Mouse (Mus musculus) forebrain, embryonic 16.5 days (tissue): ENCODE data around the gene Ghrh. TPM values are rescaled to one million over a fixed set of nuclear protein-coding genes. Genes with fewer than 3 reads are reported as not detected.

Experiments used
- ATAC-seq: fragments of 200-750 bp; cut with Nextera tagmentation; 2 replicates; pipeline ENCODE4 v1.8.0; 2017; ENCODE audit warnings: mild to moderate bottlenecking, moderate library complexity
- H3K27ac ChIP-seq: fragments of 300-500 bp; sonication (generic); 2 replicates; pipeline ENCODE4 v1.5.1; 2014; ENCODE audit warnings: low read length, control low read depth
- H3K27me3 ChIP-seq: fragments of 300-500 bp; sonication (generic); replicated peaks from 2 replicates; pipeline ENCODE4 v1.6.1; 2014; ENCODE audit warnings: low read length; ENCODE audit not compliant: control insufficient read depth, insufficient read depth
- H3K36me3 ChIP-seq: fragments of 300-500 bp; sonication (generic); 2 replicates; pipeline ENCODE4 v1.6.1; 2014; ENCODE audit not compliant: control insufficient read depth, insufficient read depth
- H3K4me1 ChIP-seq: fragments of 300-500 bp; sonication (generic); replicated peaks from 2 replicates; pipeline ENCODE4 v1.6.1; 2014; ENCODE audit warnings: low read length; ENCODE audit not compliant: control insufficient read depth, insufficient read depth
- H3K4me2 ChIP-seq: fragments of 300-500 bp; sonication (generic); 2 replicates; pipeline ENCODE4 v1.6.1; 2014; ENCODE audit warnings: mild to moderate bottlenecking, low read length, control low read depth
- H3K4me3 ChIP-seq: fragments of 300-500 bp; sonication (generic); replicated peaks from 2 replicates; pipeline ENCODE4 v1.5.1; 2014; ENCODE audit warnings: mild to moderate bottlenecking, low read length, control low read depth
- H3K9ac ChIP-seq: fragments of 300-500 bp; sonication (generic); replicated peaks from 2 replicates; pipeline ENCODE4 v1.6.1; 2014; ENCODE audit warnings: low read depth, low read length, control low read depth
- H3K9me3 ChIP-seq: fragments of 300-500 bp; sonication (generic); 2 replicates; pipeline ENCODE4 v1.6.1; 2016; ENCODE audit warnings: low read length; ENCODE audit not compliant: control insufficient read depth
- WGBS: fragments of 180-500 bp; shearing (Covaris S2); extraction: QIAGEN DNeasy Blood & Tissue Kit; methylation state at CpG from one replicate; pipeline ENCODE4 v1.1.7; 2014; 5-methylcytosine and 5-hydroxymethylcytosine counted together
- polyA plus RNA-seq: library from polyadenylated mRNA; unstranded; fragments of >200 nt; fragmentation: Nextera tagmentation; extraction: Ambion mirVana; gene quantifications from 2 replicates; pipeline ENCODE4 v1.2.1, GENCODE M21; 2015

Gene Ghrh
- polyA plus RNA-seq, 1 experiment from 2014 or later = 0.80 TPM

- H3K27ac ChIP-seq = peak overlapping the region; percentile 54
- H3K9ac ChIP-seq = no peak overlapping the region
- peaks cover 14% of the 10 kb centered on the region for H3K36me3 ChIP-seq
- no peak overlapping the region for H3K4me3 ChIP-seq
- H3K4me2 ChIP-seq = no peak overlapping the region
- ATAC-seq = peak; percentile 52
- WGBS = 60% methylated on average over 7 of the region's 7 CpGs
- no peaks in the 10 kb centered on the region for H3K9me3 ChIP-seq
- H3K27me3 ChIP-seq = no peaks in the 10 kb centered on the region
- H3K4me1 ChIP-seq = peaks cover 31% of the 10 kb centered on the region
Measured at GRCm38 (mm10) chr2:157306091-157307032, 40.9 kb downstream of the Ghrh start.

- Histone ChIP-seq H3K4me3 (no peak overlapping the region), H3K9me3 (no peaks in the 10 kb centered on the region), H3K9ac (no peak overlapping the region), H3K36me3 (peaks cover 18% of the 10 kb centered on the region), H3K27me3 (no peaks in the 10 kb centered on the region), H3K4me1 (peaks cover 23% of the 10 kb centered on the region), H3K27ac (no peak overlapping the region), H3K4me2 (no peak overlapping the region)
- ATAC-seq = no peak
- 21% methylated on average over 9 of the region's 9 CpGs for WGBS
Measured at GRCm38 (mm10) chr2:157303096-157303495, 44.2 kb downstream of the Ghrh start.

- no peak overlapping the region for H3K4me3 ChIP-seq
- no peaks in the 10 kb centered on the region for H3K27me3 ChIP-seq
- H3K27ac ChIP-seq = no peak overlapping the region
- ATAC-seq = no peak
- no peaks in the 10 kb centered on the region for H3K9me3 ChIP-seq
- peaks cover 18% of the 10 kb centered on the region for H3K36me3 ChIP-seq
- H3K4me2 ChIP-seq = no peak overlapping the region
- no peak overlapping the region for H3K9ac ChIP-seq
- H3K4me1 ChIP-seq = peaks cover 16% of the 10 kb centered on the region
- WGBS = 94% methylated on average over 6 of the region's 6 CpGs
Measured at GRCm38 (mm10) chr2:157300051-157300450, 47.3 kb downstream of the Ghrh start.

GRCm38 (mm10) chr2:157296105-157296689 is 51.1 kb downstream of the Ghrh start:
- 35% methylated on average over 7 of the region's 7 CpGs for WGBS
- peaks cover 27% of the 10 kb centered on the region for H3K36me3 ChIP-seq
- H3K9me3 ChIP-seq = no peaks in the 10 kb centered on the region
- peak; percentile 67 for ATAC-seq
- H3K4me3 ChIP-seq = no peak overlapping the region
- H3K27ac ChIP-seq = peak overlapping the region; percentile 84
- no peaks in the 10 kb centered on the region for H3K27me3 ChIP-seq
- no peak overlapping the region for H3K9ac ChIP-seq
- no peak overlapping the region for H3K4me2 ChIP-seq
- H3K4me1 ChIP-seq = peaks cover 28% of the 10 kb centered on the region

GRCm38 (mm10) chr2:157292093-157292492 is 55.2 kb downstream of the Ghrh start:
- no peak overlapping the region for H3K4me3 ChIP-seq
- no peak overlapping the region for H3K4me2 ChIP-seq
- H3K9me3 ChIP-seq = no peaks in the 10 kb centered on the region
- H3K27me3 ChIP-seq = no peaks in the 10 kb centered on the region
- 3% methylated on average over 2 of the region's 2 CpGs for WGBS
- no peak overlapping the region for H3K9ac ChIP-seq
- H3K36me3 ChIP-seq = peaks cover 20% of the 10 kb centered on the region
- H3K4me1 ChIP-seq = peaks cover 23% of the 10 kb centered on the region
- ATAC-seq = no peak
- no peak overlapping the region for H3K27ac ChIP-seq

GRCm38 (mm10) chr2:157288996-157289395 is 58.3 kb downstream of the Ghrh start:
- peaks cover 23% of the 10 kb centered on the region; the same call in 1 of the 2 replicates for H3K36me3 ChIP-seq
- WGBS = 93% methylated on average over 5 of the region's 5 CpGs
- no peak overlapping the region for H3K4me3 ChIP-seq
- peaks cover 3% of the 10 kb centered on the region; the same call in 1 of the 2 replicates for H3K4me1 ChIP-seq
- H3K9me3 ChIP-seq = no peaks in the 10 kb centered on the region
- no peak overlapping the region for H3K27ac ChIP-seq
- H3K4me2 ChIP-seq = no peak overlapping the region
- ATAC-seq = no peak
- no peak overlapping the region for H3K9ac ChIP-seq
- H3K27me3 ChIP-seq = no peaks in the 10 kb centered on the region

- Histone ChIP-seq H3K27ac (no peak overlapping the region), H3K4me1 (no peaks in the 10 kb centered on the region), H3K36me3 (peaks cover 23% of the 10 kb centered on the region; the same call in 1 of the 2 replicates), H3K4me2 (no peak overlapping the region), H3K4me3 (no peak overlapping the region), H3K9me3 (no peaks in the 10 kb centered on the region), H3K9ac (no peak overlapping the region), H3K27me3 (no peaks in the 10 kb centered on the region)
- 19% methylated on average over 3 of the region's 3 CpGs for WGBS
- peak; percentile 65; the same call in 1 of the 2 replicates for ATAC-seq
Measured at GRCm38 (mm10) chr2:157287542-157287941, 59.8 kb downstream of the Ghrh start.

GRCm38 (mm10) chr2:157283321-157283720 is 64.0 kb downstream of the Ghrh start:
- no peak for ATAC-seq
- 87% methylated on average over 6 of the region's 6 CpGs for WGBS

More at GRCm38 (mm10) chr2:157283321-157283720, 64.0 kb downstream of the Ghrh start:
- Histone ChIP-seq H3K36me3 (peaks cover 13% of the 10 kb centered on the region; the same call in 1 of the 2 replicates), H3K27me3 (no peaks in the 10 kb centered on the region), H3K9me3 (no peaks in the 10 kb centered on the region), H3K4me3 (no peak overlapping the region), H3K9ac (no peak overlapping the region), H3K4me1 (peaks cover 17% of the 10 kb centered on the region), H3K27ac (no peak overlapping the region), H3K4me2 (no peak overlapping the region)
